Mouse (Mus musculus): Measurements from ENCODE around the gene B3glct.

- TF ChIP-seq TAL1 (IDR thresholded peaks at IDR 0.05; ENCODE audit: low read length) (no peak), GATA1 (IDR thresholded peaks at IDR 0.05; ENCODE audit: low read length) (no peak)
Observed at GRCm38 (mm10) chr5:149695077-149695750, 17.2 kb downstream of the B3glct start.
